Mouse (Mus musculus): Measurements from ENCODE around the gene Slc36a4. TPM values are rescaled to one million over a fixed set of nuclear protein-coding genes. Genes with fewer than 3 reads are reported as not detected.

The Slc36a4 gene
- total and polyA plus RNA-seq, 3 experiments, result 3.3 to 7.4 (median 6.9) TPM

DNA sequence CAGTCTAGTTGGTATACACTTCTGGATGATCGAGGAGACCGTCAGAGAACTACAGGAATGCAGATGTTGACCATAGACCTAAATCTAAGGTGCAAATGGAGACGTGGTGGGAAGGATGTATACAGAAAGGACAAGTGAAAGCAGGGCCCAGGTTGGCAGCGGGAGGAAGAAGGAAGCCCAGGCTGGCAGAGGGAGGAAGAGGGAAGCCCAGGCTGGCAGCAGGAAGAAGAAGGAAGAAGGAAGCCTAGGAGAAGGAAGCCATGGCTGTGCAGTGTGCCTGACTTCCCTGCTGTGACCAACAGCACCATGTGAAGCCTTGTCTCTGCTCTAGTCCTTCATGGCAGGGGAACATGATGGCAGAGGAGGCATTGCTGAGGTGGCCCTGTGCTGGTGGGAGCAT is 7.8 kb downstream of the Slc36a4 start:
- no peaks in the 10 kb centered on the region; the same call in 1 of the 2 replicates for H3K79me2 ChIP-seq (replicated peaks; ENCODE audit: control insufficient read depth, insufficient read depth, low read length)
- no peak overlapping the region for H3K27ac ChIP-seq
- DNase-seq, result no peak
- 93% methylated on average over 4 of the region's 4 CpGs for WGBS
- H3K36me3 ChIP-seq (ENCODE audit: control insufficient read depth, insufficient read depth, low read length), result peaks cover 2% of the 10 kb centered on the region; the same call in 1 of the 2 replicates
- intact Hi-C loops (cut with DNase I), result no loop called here
- no peak overlapping the region for H3K9ac ChIP-seq (ENCODE audit: low read depth, low read length)
- TF ChIP-seq CTCF (IDR thresholded peaks at IDR 0.05) (no peak), POLR2A (IDR thresholded peaks at IDR 0.05; ENCODE audit: insufficient read depth, low read depth, low read length) (no peak), EP300 (IDR thresholded peaks at IDR 0.05; ENCODE audit: insufficient read depth, low read depth, low read length) (no peak)
- H3K4me1 ChIP-seq (ENCODE audit: control insufficient read depth, insufficient read depth, low read length), result no peaks in the 10 kb centered on the region; the same call in 1 of the 2 replicates
- no peaks in the 10 kb centered on the region for H3K27me3 ChIP-seq (ENCODE audit: control insufficient read depth, insufficient read depth, low read length)
- no peak overlapping the region for H3K4me3 ChIP-seq

DNA sequence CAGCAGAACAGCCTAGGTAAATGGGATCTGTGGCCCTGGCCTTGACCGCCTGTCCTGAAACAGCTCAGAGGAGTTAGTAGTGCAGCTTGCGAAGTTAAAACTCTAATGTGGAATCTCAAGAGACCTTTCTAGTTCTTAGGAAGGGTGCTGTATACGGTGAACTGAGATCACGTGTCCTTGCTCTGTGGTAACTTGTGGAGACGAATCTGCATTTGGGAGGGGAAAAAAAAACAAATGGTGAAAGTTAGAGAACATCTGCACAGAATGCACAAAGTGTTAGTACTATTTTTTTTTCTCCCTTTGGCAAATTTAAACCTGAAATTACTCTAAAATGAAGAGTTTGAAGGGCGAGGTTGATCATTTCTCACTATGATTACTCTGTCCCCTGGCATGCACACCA is 8.8 kb downstream of the Slc36a4 start:
- intact Hi-C loops (cut with DNase I), result no loop called here
- DNase-seq, result no peak
- peaks cover 2% of the 10 kb centered on the region; the same call in 1 of the 2 replicates for H3K36me3 ChIP-seq (ENCODE audit: control insufficient read depth, insufficient read depth, low read length)
- no peak overlapping the region for H3K27ac ChIP-seq
- H3K4me3 ChIP-seq, result no peak overlapping the region
- H3K9ac ChIP-seq (ENCODE audit: low read depth, low read length), result no peak overlapping the region
- H3K79me2 ChIP-seq (replicated peaks; ENCODE audit: control insufficient read depth, insufficient read depth, low read length), result no peaks in the 10 kb centered on the region; the same call in 1 of the 2 replicates
- no peak for TF ChIP-seq EP300 (IDR thresholded peaks at IDR 0.05; ENCODE audit: insufficient read depth, low read depth, low read length)
- TF ChIP-seq CTCF (IDR thresholded peaks at IDR 0.05), result no peak
- no peak for TF ChIP-seq POLR2A (IDR thresholded peaks at IDR 0.05; ENCODE audit: insufficient read depth, low read depth, low read length)
- no peaks in the 10 kb centered on the region for H3K27me3 ChIP-seq (ENCODE audit: control insufficient read depth, insufficient read depth, low read length)
- no peaks in the 10 kb centered on the region; the same call in 1 of the 2 replicates for H3K4me1 ChIP-seq (ENCODE audit: control insufficient read depth, insufficient read depth, low read length)
- 81% methylated on average over 6 of the region's 6 CpGs for WGBS

DNA sequence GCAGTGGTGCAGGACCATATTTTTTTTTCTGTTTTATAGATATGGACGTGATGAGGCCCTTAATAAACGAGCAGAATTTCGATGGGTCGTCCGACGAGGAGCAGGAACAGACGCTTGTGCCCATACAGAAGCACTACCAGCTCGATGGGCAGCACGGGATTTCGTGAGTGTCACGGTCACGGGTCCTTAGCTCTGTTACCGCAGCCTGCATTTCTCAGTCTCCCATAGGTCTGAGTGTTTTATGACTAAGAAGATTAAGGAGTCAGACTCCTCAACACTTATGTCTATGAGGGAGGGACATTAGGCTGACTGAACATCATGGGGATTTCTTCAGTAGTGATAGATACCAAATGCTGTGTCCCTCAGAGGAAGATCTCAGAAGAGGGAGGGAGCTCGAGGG is 10.1 kb downstream of the Slc36a4 start:
- Histone ChIP-seq H3K79me2 (replicated peaks; ENCODE audit: control insufficient read depth, insufficient read depth, low read length) (no peaks in the 10 kb centered on the region; the same call in 1 of the 2 replicates), H3K36me3 (ENCODE audit: control insufficient read depth, insufficient read depth, low read length) (peaks cover 2% of the 10 kb centered on the region; the same call in 1 of the 2 replicates), H3K27me3 (ENCODE audit: control insufficient read depth, insufficient read depth, low read length) (no peaks in the 10 kb centered on the region), H3K4me3 (no peak overlapping the region), H3K4me1 (ENCODE audit: control insufficient read depth, insufficient read depth, low read length) (no peaks in the 10 kb centered on the region; the same call in 1 of the 2 replicates), H3K27ac (no peak overlapping the region), H3K9ac (ENCODE audit: low read depth, low read length) (no peak overlapping the region)
- TF ChIP-seq POLR2A (IDR thresholded peaks at IDR 0.05; ENCODE audit: insufficient read depth, low read depth, low read length) (no peak), CTCF (IDR thresholded peaks at IDR 0.05) (no peak), EP300 (IDR thresholded peaks at IDR 0.05; ENCODE audit: insufficient read depth, low read depth, low read length) (no peak)
- intact Hi-C loops (cut with DNase I), result no loop called here
- WGBS, result 88% methylated on average over 14 of the region's 14 CpGs
- no peak for DNase-seq

DNA sequence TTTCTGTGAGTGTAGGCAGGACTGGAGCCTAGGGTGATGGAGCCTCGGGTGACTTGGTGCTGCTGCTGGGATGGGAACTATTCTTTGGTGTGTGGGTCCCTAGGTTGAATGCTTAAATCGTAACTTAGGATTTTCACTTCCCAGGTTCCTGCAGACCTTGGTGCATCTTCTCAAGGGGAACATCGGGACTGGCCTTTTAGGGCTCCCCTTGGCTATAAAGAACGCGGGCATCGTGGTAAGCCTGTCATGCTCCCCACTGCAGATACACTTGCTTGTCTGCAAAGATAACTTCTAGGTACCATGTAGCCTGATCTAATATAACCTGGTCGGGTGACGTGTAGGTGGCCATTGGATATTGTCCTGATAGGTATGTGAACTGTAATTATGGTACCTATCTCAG is 11.0 kb downstream of the Slc36a4 start:
- no peaks in the 10 kb centered on the region for H3K27me3 ChIP-seq (ENCODE audit: control insufficient read depth, insufficient read depth, low read length)
- TF ChIP-seq CTCF (IDR thresholded peaks at IDR 0.05) (no peak), POLR2A (IDR thresholded peaks at IDR 0.05; ENCODE audit: insufficient read depth, low read depth, low read length) (no peak), EP300 (IDR thresholded peaks at IDR 0.05; ENCODE audit: insufficient read depth, low read depth, low read length) (no peak)
- H3K27ac ChIP-seq, result no peak overlapping the region
- DNase-seq, result no peak
- no peaks in the 10 kb centered on the region; the same call in 1 of the 2 replicates for H3K79me2 ChIP-seq (replicated peaks; ENCODE audit: control insufficient read depth, insufficient read depth, low read length)
- H3K4me3 ChIP-seq, result no peak overlapping the region
- WGBS, result 93% methylated on average over 8 of the region's 8 CpGs
- intact Hi-C loops (cut with DNase I), result no loop called here
- no peaks in the 10 kb centered on the region; the same call in 1 of the 2 replicates for H3K4me1 ChIP-seq (ENCODE audit: control insufficient read depth, insufficient read depth, low read length)
- no peak overlapping the region for H3K9ac ChIP-seq (ENCODE audit: low read depth, low read length)
- peaks cover 2% of the 10 kb centered on the region; the same call in 1 of the 2 replicates for H3K36me3 ChIP-seq (ENCODE audit: control insufficient read depth, insufficient read depth, low read length)

DNA sequence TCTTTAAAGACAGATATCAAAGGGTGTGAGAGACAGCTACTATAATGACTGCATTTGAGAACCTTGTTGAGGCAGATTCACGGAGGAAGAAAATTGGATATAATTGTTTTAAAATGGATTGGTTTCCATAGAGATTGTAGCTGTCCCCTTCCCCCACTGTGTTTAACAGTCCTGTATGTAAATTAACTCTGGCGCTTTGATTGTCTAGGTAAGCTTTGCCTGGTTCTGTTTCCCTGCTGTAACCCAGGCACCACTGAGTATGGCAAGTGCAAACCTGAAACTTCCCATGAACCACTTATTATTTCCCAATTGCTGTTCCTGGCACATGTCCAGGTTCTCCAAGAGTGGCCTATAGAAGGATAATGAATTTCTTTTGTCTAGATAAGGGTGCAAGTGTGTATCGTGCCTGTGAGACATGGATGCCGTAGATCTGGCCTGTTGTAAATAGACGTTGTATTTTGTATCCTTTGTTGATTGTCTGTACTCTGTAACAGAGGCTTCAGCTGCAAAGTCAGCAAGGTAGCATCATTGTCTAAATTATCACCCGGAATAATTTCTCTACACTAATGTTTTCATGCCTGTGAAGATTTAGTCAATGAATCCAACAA is 11.8 kb downstream of the Slc36a4 start:
- H3K27ac ChIP-seq, result no peak overlapping the region
- no peaks in the 10 kb centered on the region; the same call in 1 of the 2 replicates for H3K4me1 ChIP-seq (ENCODE audit: control insufficient read depth, insufficient read depth, low read length)
- DNase-seq, result no peak
- H3K79me2 ChIP-seq (replicated peaks; ENCODE audit: control insufficient read depth, insufficient read depth, low read length), result no peaks in the 10 kb centered on the region; the same call in 1 of the 2 replicates
- intact Hi-C loops (cut with DNase I), result no loop called here
- no peak for TF ChIP-seq EP300 (IDR thresholded peaks at IDR 0.05; ENCODE audit: insufficient read depth, low read depth, low read length)
- TF ChIP-seq POLR2A (IDR thresholded peaks at IDR 0.05; ENCODE audit: insufficient read depth, low read depth, low read length), result no peak
- TF ChIP-seq CTCF (IDR thresholded peaks at IDR 0.05), result no peak
- H3K9ac ChIP-seq (ENCODE audit: low read depth, low read length), result no peak overlapping the region
- H3K4me3 ChIP-seq, result no peak overlapping the region
- no peaks in the 10 kb centered on the region for H3K27me3 ChIP-seq (ENCODE audit: control insufficient read depth, insufficient read depth, low read length)
- WGBS, result 72% methylated on average over 6 of the region's 6 CpGs
- H3K36me3 ChIP-seq (ENCODE audit: control insufficient read depth, insufficient read depth, low read length), result peaks cover 2% of the 10 kb centered on the region; the same call in 1 of the 2 replicates

DNA sequence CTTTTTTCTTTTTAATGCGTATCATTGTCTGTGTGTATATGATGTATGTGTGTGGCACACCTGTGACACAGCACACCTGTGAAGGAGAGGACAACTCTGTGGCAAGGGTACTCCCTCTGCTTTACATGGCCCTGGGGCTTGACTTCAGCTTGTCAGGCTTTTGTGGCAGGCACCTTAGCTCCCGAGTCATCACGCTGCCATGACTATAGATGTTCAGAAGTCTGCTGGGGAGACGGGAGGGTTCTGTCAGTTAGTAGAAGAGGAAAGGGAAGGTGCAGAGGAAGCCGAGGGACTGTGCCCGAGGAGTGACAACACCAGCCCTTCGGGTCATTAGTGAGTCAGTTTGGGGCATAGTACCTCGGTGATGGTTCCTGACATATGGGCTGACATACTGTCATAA is 13.0 kb downstream of the Slc36a4 start:
- Histone ChIP-seq H3K27ac (no peak overlapping the region), H3K79me2 (replicated peaks; ENCODE audit: control insufficient read depth, insufficient read depth, low read length) (no peaks in the 10 kb centered on the region; the same call in 1 of the 2 replicates), H3K27me3 (ENCODE audit: control insufficient read depth, insufficient read depth, low read length) (no peaks in the 10 kb centered on the region), H3K4me1 (ENCODE audit: control insufficient read depth, insufficient read depth, low read length) (no peaks in the 10 kb centered on the region; the same call in 1 of the 2 replicates), H3K4me3 (no peak overlapping the region), H3K9ac (ENCODE audit: low read depth, low read length) (no peak overlapping the region), H3K36me3 (ENCODE audit: control insufficient read depth, insufficient read depth, low read length) (peaks cover 2% of the 10 kb centered on the region; the same call in 1 of the 2 replicates)
- TF ChIP-seq CTCF (IDR thresholded peaks at IDR 0.05) (no peak), POLR2A (IDR thresholded peaks at IDR 0.05; ENCODE audit: insufficient read depth, low read depth, low read length) (no peak), EP300 (IDR thresholded peaks at IDR 0.05; ENCODE audit: insufficient read depth, low read depth, low read length) (no peak)
- intact Hi-C loops (cut with DNase I), result no loop called here
- 81% methylated on average over 8 of the region's 8 CpGs for WGBS
- DNase-seq, result no peak

Measured in heart, adult 2 months (tissue).